ENCODE assay signal across 8 mouse cellular contexts in genomic region chr7:45153586-45153985, GRCm38 (mm10). TPM values are rescaled to one million over a fixed set of nuclear protein-coding genes. Genes with fewer than 3 reads are reported as not detected.
DNase-seq lines count a peak whose midpoint lies in the region; ATAC-seq and TF ChIP-seq lines count a peak whose summit lies in the region.

No protein-coding gene starts in this region.

- ATAC-seq in lung, embryonic 15.5 days (ENCODE audit: borderline replicate concordance, extremely low read depth, low FRiP score, low TSS enrichment), result no peak
- ATAC-seq in embryonic facial prominence, embryonic 13.5 days (ENCODE audit: insufficient number of reproducible peaks, insufficient read depth, low FRiP score, low TSS enrichment, low read depth), result no peak

- peaks cover 46% of the 10 kb centered on the region for H3K4me1 ChIP-seq in lung, embryonic 15.5 days
- peaks cover 29% of the 10 kb centered on the region for H3K4me1 ChIP-seq in embryonic facial prominence, embryonic 13.5 days
- H3K4me1 ChIP-seq in limb, embryonic 10.5 days, result peaks cover 48% of the 10 kb centered on the region
- H3K4me1 ChIP-seq in olfactory bulb, adult 2 months (ENCODE audit: control insufficient read depth, insufficient read depth, low read length), result peaks cover 4% of the 10 kb centered on the region; the same call in 1 of the 2 replicates

- peak overlapping the region; percentile 87 for H3K4me3 ChIP-seq in lung, embryonic 15.5 days
- peak overlapping the region; percentile 64 for H3K4me3 ChIP-seq in embryonic facial prominence, embryonic 13.5 days
- H3K4me3 ChIP-seq in limb, embryonic 10.5 days, result peak overlapping the region; percentile 78
- peak overlapping the region; percentile 77 for H3K4me3 ChIP-seq in olfactory bulb, adult 2 months (ENCODE audit: insufficient read depth, low read depth, low read length)

- DNase-seq in lung, postnatal 36 days, result no peak
- DNase-seq in limb, embryonic 10.5 days (ENCODE audit: low spot score), result no peak
- no peak for DNase-seq in ovary, postnatal 10 days (ENCODE audit: low spot score)
- DNase-seq in yolk sac, embryonic 10.5 days (ENCODE audit: low spot score), result no peak
- no peak for DNase-seq in Muller cell, postnatal 12 days (ENCODE audit: inconsistent ontology term)

- peak overlapping the region; percentile 87 for H3K9ac ChIP-seq in lung, embryonic 15.5 days
- peak overlapping the region; percentile 89 for H3K9ac ChIP-seq in embryonic facial prominence, embryonic 13.5 days

- H3K36me3 ChIP-seq in lung, embryonic 15.5 days, result 0 out of 2 replicates have a peak, but pooled peaks cover 5% of the 10 kb centered on the region
- peaks cover 16% of the 10 kb centered on the region for H3K36me3 ChIP-seq in embryonic facial prominence, embryonic 13.5 days
- H3K36me3 ChIP-seq in limb, embryonic 10.5 days, result peaks cover 22% of the 10 kb centered on the region

- H3K27ac ChIP-seq in lung, embryonic 15.5 days, result peak overlapping the region; percentile 98
- peak overlapping the region; percentile 96 for H3K27ac ChIP-seq in embryonic facial prominence, embryonic 13.5 days
- peak overlapping the region; percentile 98 for H3K27ac ChIP-seq in limb, embryonic 10.5 days
- peak overlapping the region; percentile 76 for H3K27ac ChIP-seq in olfactory bulb, adult 2 months (ENCODE audit: insufficient read depth, low read depth, low read length)

- under 1% methylated on average over 5 of the region's 5 CpGs for WGBS in lung, embryonic 15.5 days
- 3% methylated on average over 5 of the region's 5 CpGs for WGBS in embryonic facial prominence, embryonic 13.5 days
- WGBS in limb, embryonic 10.5 days, result 5% methylated on average over 5 of the region's 5 CpGs
- 2% methylated on average over 5 of the region's 5 CpGs for WGBS in olfactory bulb, adult 2 months

- H3K9me3 ChIP-seq in lung, embryonic 15.5 days, result no peaks in the 10 kb centered on the region
- H3K9me3 ChIP-seq in embryonic facial prominence, embryonic 13.5 days, result no peaks in the 10 kb centered on the region
- no peaks in the 10 kb centered on the region for H3K9me3 ChIP-seq in limb, embryonic 10.5 days (replicated peaks)

- TF ChIP-seq CTCF in olfactory bulb, adult 2 months (IDR thresholded peaks at IDR 0.05; ENCODE audit: insufficient read depth, low read depth, low read length), result no peak

- H3K4me2 ChIP-seq in lung, embryonic 15.5 days, result peak overlapping the region; percentile 83
- peak overlapping the region; percentile 79 for H3K4me2 ChIP-seq in embryonic facial prominence, embryonic 13.5 days

- TF ChIP-seq POLR2A in olfactory bulb, adult 2 months (IDR thresholded peaks at IDR 0.05; ENCODE audit: insufficient read depth, low read depth, low read length), result no peak

- no peaks in the 10 kb centered on the region for H3K27me3 ChIP-seq in lung, embryonic 15.5 days
- H3K27me3 ChIP-seq in embryonic facial prominence, embryonic 13.5 days, result no peaks in the 10 kb centered on the region
- no peaks in the 10 kb centered on the region for H3K27me3 ChIP-seq in limb, embryonic 10.5 days (ENCODE audit: low read depth, poor library complexity, severe bottlenecking)

RNA-seq across cellular contexts. Expression of gene Pih1d1, which starts 0.5 kb away (rescaled TPM):
- 100 and 103 TPM in 2 replicates for polyA plus RNA-seq in lung, embryonic 15.5 days (2015; fragmentation: Nextera tagmentation; extraction: Ambion mirVana)
- 78.5 and 97.7 TPM in 2 replicates for polyA plus RNA-seq in embryonic facial prominence, embryonic 13.5 days (2015; fragmentation: Nextera tagmentation; extraction: Ambion mirVana)
- 105 and 109 TPM in 2 replicates for polyA plus RNA-seq in limb, embryonic 10.5 days (2016; fragmentation: Nextera tagmentation; extraction: Ambion mirVana)
- not detected in 2 replicates for polyA plus RNA-seq in olfactory bulb, adult 2 months (2012; ENCODE audit: insufficient read depth, insufficient read length, low replicate concordance, missing spikeins)

RNA-seq across cellular contexts. Expression of gene Aldh16a1, which starts 0.8 kb away (rescaled TPM):
- 54.8 and 56.8 TPM in 2 replicates for polyA plus RNA-seq in lung, embryonic 15.5 days (2015; fragmentation: Nextera tagmentation; extraction: Ambion mirVana)
- polyA plus RNA-seq in embryonic facial prominence, embryonic 13.5 days (2015; fragmentation: Nextera tagmentation; extraction: Ambion mirVana), result 43.6 and 52.0 TPM in 2 replicates
- polyA plus RNA-seq in limb, embryonic 10.5 days (2016; fragmentation: Nextera tagmentation; extraction: Ambion mirVana), result 54.2 and 63.7 TPM in 2 replicates
- polyA plus RNA-seq in olfactory bulb, adult 2 months (2012; ENCODE audit: insufficient read depth, insufficient read length, low replicate concordance, missing spikeins), result not detected in 2 replicates

RNA-seq across cellular contexts. Expression of gene Slc17a7, which starts 10.2 kb away (rescaled TPM):
- polyA plus RNA-seq in lung, embryonic 15.5 days (2015; fragmentation: Nextera tagmentation; extraction: Ambion mirVana), result 0.33 and 0.55 TPM in 2 replicates
- 0.18 and 0.22 TPM in 2 replicates for polyA plus RNA-seq in embryonic facial prominence, embryonic 13.5 days (2015; fragmentation: Nextera tagmentation; extraction: Ambion mirVana)
- 0.06 TPM in 1 of 2 replicates, not detected in the other for polyA plus RNA-seq in limb, embryonic 10.5 days (2016; fragmentation: Nextera tagmentation; extraction: Ambion mirVana)
- polyA plus RNA-seq in olfactory bulb, adult 2 months (2012; ENCODE audit: insufficient read depth, insufficient read length, low replicate concordance, missing spikeins), result not detected in 2 replicates

RNA-seq across cellular contexts. Expression of gene Flt3l, which starts 17.4 kb away (rescaled TPM):
- 1.5 and 8.3 TPM in 2 replicates for polyA plus RNA-seq in lung, embryonic 15.5 days (2015; fragmentation: Nextera tagmentation; extraction: Ambion mirVana)
- 1.3 and 1.7 TPM in 2 replicates for polyA plus RNA-seq in embryonic facial prominence, embryonic 13.5 days (2015; fragmentation: Nextera tagmentation; extraction: Ambion mirVana)
- 1.4 and 1.5 TPM in 2 replicates for polyA plus RNA-seq in limb, embryonic 10.5 days (2016; fragmentation: Nextera tagmentation; extraction: Ambion mirVana)
- polyA plus RNA-seq in olfactory bulb, adult 2 months (2012; ENCODE audit: insufficient read depth, insufficient read length, low replicate concordance, missing spikeins), result not detected in 2 replicates

RNA-seq across cellular contexts. Expression of gene Gm45713, which starts 17.6 kb away (rescaled TPM):
- polyA plus RNA-seq in lung, embryonic 15.5 days (2015; fragmentation: Nextera tagmentation; extraction: Ambion mirVana), result 0.19 and 0.20 TPM in 2 replicates
- 0.20 TPM in 1 of 2 replicates, not detected in the other for polyA plus RNA-seq in embryonic facial prominence, embryonic 13.5 days (2015; fragmentation: Nextera tagmentation; extraction: Ambion mirVana)
- not detected in 2 replicates for polyA plus RNA-seq in limb, embryonic 10.5 days (2016; fragmentation: Nextera tagmentation; extraction: Ambion mirVana)
- polyA plus RNA-seq in olfactory bulb, adult 2 months (2012; ENCODE audit: insufficient read depth, insufficient read length, low replicate concordance, missing spikeins), result not detected in 2 replicates

Comparison
In these comparisons a context has a peak if more than half of its experiments do, and no peak if none do; other contexts are left out.
1. RNA of gene Pih1d1, which starts 0.5 kb away (polyA plus RNA-seq): 105 to 109 TPM in limb, embryonic 10.5 days, 100 to 103 TPM in lung, embryonic 15.5 days and 78.5 to 97.7 TPM in embryonic facial prominence, embryonic 13.5 days; not detected in olfactory bulb, adult 2 months; every median in the first group is over 10 times any median in the second.
2. RNA of gene Aldh16a1, which starts 0.8 kb away (polyA plus RNA-seq): 54.2 to 63.7 TPM in limb, embryonic 10.5 days, 54.8 to 56.8 TPM in lung, embryonic 15.5 days and 43.6 to 52.0 TPM in embryonic facial prominence, embryonic 13.5 days; not detected in olfactory bulb, adult 2 months; every median in the first group is over 10 times any median in the second.
3. RNA of gene Slc17a7, which starts 10.2 kb away (polyA plus RNA-seq): not detected in olfactory bulb, adult 2 months; 0.33 to 0.55 TPM in lung, embryonic 15.5 days, 0.18 to 0.22 TPM in embryonic facial prominence, embryonic 13.5 days and 0.06 TPM in limb, embryonic 10.5 days; every median in the first group is over 10 times any median in the second.
4. Peak in every context shown above with its lines, with median percentiles within 50 percentile points of each other: H3K27ac ChIP-seq and H3K4me3 ChIP-seq.